ENCODE assay signal across 18 mouse cellular contexts in genomic region chr9:44127351-44127801, GRCm38 (mm10). TPM values are rescaled to one million over a fixed set of nuclear protein-coding genes. Genes with fewer than 3 reads are reported as not detected.
DNase-seq lines count a peak whose midpoint lies in the region; ATAC-seq and TF ChIP-seq lines count a peak whose summit lies in the region.
"Had no signal": no experiment of that assay in that cellular context is flagged by ENCODE, and none has a peak within 500 bp of the region (broad histone marks: within the 10 kb centered on the region; RNA-seq: fewer than 3 reads in every experiment).

No protein-coding gene starts in this region.

- no peak overlapping the region for H3K9ac ChIP-seq in intestine, embryonic 16.5 days (ENCODE audit: low read depth, low read length)
- H3K9ac ChIP-seq in intestine, postnatal 0 days (ENCODE audit: low read depth, low read length), result no peak overlapping the region
- H3K9ac ChIP-seq in kidney, embryonic 16.5 days (replicated peaks; ENCODE audit: low read length), result no peak overlapping the region
- H3K9ac ChIP-seq: embryonic facial prominence, embryonic 13.5 days; forebrain, embryonic 15.5 days; liver, embryonic 15.5 days; midbrain, embryonic 15.5 days had no signal

- no peak overlapping the region for H3K4me3 ChIP-seq in intestine, embryonic 16.5 days (ENCODE audit: low read length)
- H3K4me3 ChIP-seq in intestine, postnatal 0 days (ENCODE audit: low read depth, low read length), result no peak overlapping the region
- no peak overlapping the region for H3K4me3 ChIP-seq in kidney, embryonic 16.5 days (ENCODE audit: low read length)
- H3K4me3 ChIP-seq: embryonic facial prominence, embryonic 13.5 days; forebrain, embryonic 15.5 days; liver, embryonic 15.5 days; midbrain, embryonic 15.5 days had no signal

- H3K27me3 ChIP-seq in intestine, embryonic 16.5 days (replicated peaks; ENCODE audit: control insufficient read depth, insufficient read depth, low read length), result 0 out of 2 replicates have a peak, but pooled peaks cover 3% of the 10 kb centered on the region
- H3K27me3 ChIP-seq in intestine, postnatal 0 days (replicated peaks; ENCODE audit: control insufficient read depth, insufficient read depth, low read length), result peaks cover 8% of the 10 kb centered on the region; the same call in 1 of the 2 replicates
- peaks cover 2% of the 10 kb centered on the region; the same call in 1 of the 2 replicates for H3K27me3 ChIP-seq in kidney, embryonic 16.5 days (ENCODE audit: insufficient read depth, low read length)
- H3K27me3 ChIP-seq: forebrain, embryonic 15.5 days; Patski had no signal

- H3K27ac ChIP-seq in intestine, embryonic 16.5 days (ENCODE audit: low read length), result peak overlapping the region; percentile 12; the same call in 1 of the 2 replicates
- no peak overlapping the region for H3K27ac ChIP-seq in intestine, postnatal 0 days (ENCODE audit: low read depth, low read length)
- H3K27ac ChIP-seq in kidney, embryonic 16.5 days (ENCODE audit: low read length), result peak overlapping the region; percentile 31; the same call in 1 of the 2 replicates
- H3K27ac ChIP-seq: embryonic facial prominence, embryonic 13.5 days; forebrain, embryonic 15.5 days; liver, embryonic 15.5 days; midbrain, embryonic 15.5 days had no signal

- ATAC-seq in intestine, embryonic 16.5 days, result no peak
- ATAC-seq in intestine, postnatal 0 days, result no peak
- no peak for ATAC-seq in kidney, embryonic 16.5 days (ENCODE audit: low FRiP score, low TSS enrichment)
- ATAC-seq: forebrain, embryonic 15.5 days; midbrain, embryonic 15.5 days; Patski had no signal

- H3K4me1 ChIP-seq in intestine, embryonic 16.5 days (ENCODE audit: control insufficient read depth, insufficient read depth, low read length), result peaks cover 21% of the 10 kb centered on the region
- 0 out of 2 replicates have a peak, but pooled peaks cover 4% of the 10 kb centered on the region for H3K4me1 ChIP-seq in intestine, postnatal 0 days (replicated peaks; ENCODE audit: control insufficient read depth, insufficient read depth, low read length)
- H3K4me1 ChIP-seq in kidney, embryonic 16.5 days (ENCODE audit: insufficient read depth, low read length), result peaks cover 58% of the 10 kb centered on the region

- WGBS in intestine, embryonic 16.5 days, result 65% methylated on average over 3 of the region's 3 CpGs
- WGBS in intestine, postnatal 0 days, result 60% methylated on average over 3 of the region's 3 CpGs
- WGBS in kidney, embryonic 16.5 days, result 64% methylated on average over 3 of the region's 3 CpGs

- H3K36me3 ChIP-seq in intestine, embryonic 16.5 days (ENCODE audit: control insufficient read depth, insufficient read depth, low read length), result no peaks in the 10 kb centered on the region
- no peaks in the 10 kb centered on the region for H3K36me3 ChIP-seq in intestine, postnatal 0 days (ENCODE audit: control insufficient read depth, insufficient read depth)
- H3K36me3 ChIP-seq in kidney, embryonic 16.5 days (ENCODE audit: insufficient read depth, low read length), result no peaks in the 10 kb centered on the region
- H3K36me3 ChIP-seq: embryonic facial prominence, embryonic 13.5 days; forebrain, embryonic 15.5 days; liver, embryonic 15.5 days; midbrain, embryonic 15.5 days had no signal

- H3K9me3 ChIP-seq in intestine, embryonic 16.5 days (ENCODE audit: control insufficient read depth, low read length), result no peaks in the 10 kb centered on the region
- H3K9me3 ChIP-seq in intestine, postnatal 0 days (ENCODE audit: control insufficient read depth), result no peaks in the 10 kb centered on the region
- no peaks in the 10 kb centered on the region for H3K9me3 ChIP-seq in kidney, embryonic 16.5 days (ENCODE audit: low read length)
- H3K9me3 ChIP-seq: embryonic facial prominence, embryonic 13.5 days; forebrain, embryonic 15.5 days; liver, embryonic 15.5 days; midbrain, embryonic 15.5 days had no signal

- TF ChIP-seq CTCF in intestine, postnatal 0 days (IDR thresholded peaks at IDR 0.05; ENCODE audit: low read depth), result no peak

- DNase-seq in adrenal gland, postnatal 10 days, result peak; percentile 45
- no peak for DNase-seq in adrenal gland, adult 8-10 months
- DNase-seq in R1 (ENCODE audit: low read depth, low spot score), result peak; percentile 92
- DNase-seq in right cerebral cortex, adult 2 months (ENCODE audit: low spot score in 2 of 2), result no peak
- no peak for DNase-seq in urinary bladder, postnatal 14 days (ENCODE audit: low spot score)
- DNase-seq: cerebellum, adult 9-10 months; right cerebral cortex, postnatal 4 days had no signal

- H3K4me2 ChIP-seq in intestine, embryonic 16.5 days (ENCODE audit: low read depth, low read length), result no peak overlapping the region
- H3K4me2 ChIP-seq in intestine, postnatal 0 days (replicated peaks; ENCODE audit: low read depth), result no peak overlapping the region
- H3K4me2 ChIP-seq in kidney, embryonic 16.5 days (replicated peaks; ENCODE audit: low read depth, low read length), result no peak overlapping the region
- H3K4me2 ChIP-seq: embryonic facial prominence, embryonic 13.5 days; forebrain, embryonic 15.5 days; liver, embryonic 15.5 days; midbrain, embryonic 15.5 days had no signal

RNA-seq across cellular contexts. Expression of gene Mcam, which starts 6.9 kb away (rescaled TPM):
- total RNA-seq in adrenal gland, postnatal 10 days (2021), result 100 to 1,000 TPM in 1 of 2 experiments, 10 to 100 TPM in 1; 85.0 to 114 TPM
- total RNA-seq in adrenal gland, adult 8-10 months (2022), result 10 to 100 TPM; 21.4 to 70.9 (median 38.2) TPM
- polyA plus RNA-seq in intestine, embryonic 16.5 days (2015; fragmentation: Nextera tagmentation; extraction: Ambion mirVana), result 42.9 and 45.1 TPM in 2 replicates
- polyA plus RNA-seq in intestine, postnatal 0 days (2015; fragmentation: Nextera tagmentation; extraction: Ambion mirVana), result 31.5 and 34.0 TPM in 2 replicates
- 54.3 and 60.3 TPM in 2 replicates for polyA plus RNA-seq in kidney, embryonic 16.5 days (2015; fragmentation: Nextera tagmentation; extraction: Ambion mirVana)

RNA-seq across cellular contexts. Expression of gene Rnf26, which starts 14.1 kb away (rescaled TPM):
- total RNA-seq in adrenal gland, postnatal 10 days (2021), result 10 to 100 TPM; 29.3 to 35.5 TPM
- 10 to 100 TPM; 29.8 to 36.7 (median 31.5) TPM for total RNA-seq in adrenal gland, adult 8-10 months (2022)
- polyA plus RNA-seq in intestine, embryonic 16.5 days (2015; fragmentation: Nextera tagmentation; extraction: Ambion mirVana), result 45.4 and 48.1 TPM in 2 replicates
- 18.4 and 18.8 TPM in 2 replicates for polyA plus RNA-seq in intestine, postnatal 0 days (2015; fragmentation: Nextera tagmentation; extraction: Ambion mirVana)
- 75.0 and 87.0 TPM in 2 replicates for polyA plus RNA-seq in kidney, embryonic 16.5 days (2015; fragmentation: Nextera tagmentation; extraction: Ambion mirVana)

RNA-seq across cellular contexts. Expression of gene Gm49380, which starts 14.1 kb away (rescaled TPM):
- total RNA-seq in adrenal gland, postnatal 10 days (2021), result under 1 TPM in 1 of 2 experiments, not detected in 1; 0.51 TPM
- total RNA-seq in adrenal gland, adult 8-10 months (2022), result 1 to 10 TPM in 1 of 4 experiments, under 1 TPM in 3; 0.20 to 1.1 (median 0.93) TPM
- 0.05 and 0.12 TPM in 2 replicates for polyA plus RNA-seq in intestine, embryonic 16.5 days (2015; fragmentation: Nextera tagmentation; extraction: Ambion mirVana)
- 0.05 TPM in 1 of 2 replicates, not detected in the other for polyA plus RNA-seq in intestine, postnatal 0 days (2015; fragmentation: Nextera tagmentation; extraction: Ambion mirVana)
- 0.22 and 0.25 TPM in 2 replicates for polyA plus RNA-seq in kidney, embryonic 16.5 days (2015; fragmentation: Nextera tagmentation; extraction: Ambion mirVana)
- total RNA-seq: hematopoietic stem cell, adult 5-6 weeks; left cerebral cortex, postnatal 10 days had no signal
- polyA plus RNA-seq: large intestine, adult 2 months; liver, embryonic 15.5 days had no signal

RNA-seq across cellular contexts. Expression of gene C1qtnf5, which starts 20.3 kb away (rescaled TPM):
- total RNA-seq in adrenal gland, postnatal 10 days (2021), result 10 to 100 TPM; 16.7 to 21.9 TPM
- total RNA-seq in adrenal gland, adult 8-10 months (2022), result 10 to 100 TPM; 13.7 to 22.0 (median 18.7) TPM
- 2.7 and 3.0 TPM in 2 replicates for polyA plus RNA-seq in intestine, embryonic 16.5 days (2015; fragmentation: Nextera tagmentation; extraction: Ambion mirVana)
- polyA plus RNA-seq in intestine, postnatal 0 days (2015; fragmentation: Nextera tagmentation; extraction: Ambion mirVana), result 5.4 and 6.0 TPM in 2 replicates
- polyA plus RNA-seq in kidney, embryonic 16.5 days (2015; fragmentation: Nextera tagmentation; extraction: Ambion mirVana), result 4.7 and 5.7 TPM in 2 replicates
- total RNA-seq: hematopoietic stem cell, adult 5-6 weeks had no signal

RNA-seq across cellular contexts. Expression of gene Mfrp, which starts 25.8 kb away (rescaled TPM):
- total RNA-seq in adrenal gland, postnatal 10 days (2021), result under 1 TPM in 1 of 2 experiments, not detected in 1; 0.30 TPM
- total RNA-seq in adrenal gland, adult 8-10 months (2022), result under 1 TPM in 2 of 4 experiments, not detected in 2; 0.10 to 0.31 TPM
- 0.18 and 0.24 TPM in 2 replicates for polyA plus RNA-seq in intestine, embryonic 16.5 days (2015; fragmentation: Nextera tagmentation; extraction: Ambion mirVana)
- polyA plus RNA-seq in intestine, postnatal 0 days (2015; fragmentation: Nextera tagmentation; extraction: Ambion mirVana), result 0.05 TPM in 1 of 2 replicates, not detected in the other
- 0.10 and 0.25 TPM in 2 replicates for polyA plus RNA-seq in kidney, embryonic 16.5 days (2015; fragmentation: Nextera tagmentation; extraction: Ambion mirVana)
- total RNA-seq: hematopoietic stem cell, adult 5-6 weeks had no signal
- polyA plus RNA-seq: large intestine, adult 2 months; liver, embryonic 15.5 days had no signal

Comparison
In these comparisons a context has a peak if more than half of its experiments do, and no peak if none do; other contexts are left out.
1. DNase-seq: peak in adrenal gland, postnatal 10 days (single experiment) and R1 (single experiment); none in adrenal gland, adult 8-10 months (single experiment), right cerebral cortex, adult 2 months (0 of 2) and urinary bladder, postnatal 14 days (single experiment).